Mouse (Mus musculus): ENCODE results near the gene Prpf3.
"Not testable (repeated sequence)": the region's sequence is repeated elsewhere in the genome, so short reads cannot be mapped to it uniquely, and the experiment has no call there.

Prpf3 gene

GRCm38 (mm10) chr3:95881979-95882815, 26.5 kb upstream of the Prpf3 start, which contains the start of gene Ciart:
Gene Ciart, minus strand, starts transcription at chr3:95882251.
- peak; percentile 100 for DNase-seq (ENCODE audit: extremely low read depth, low read depth)

GRCm38 (mm10) chr3:95879063-95879462, 23.4 kb upstream of the Prpf3 start:
- no peak for DNase-seq (ENCODE audit: extremely low read depth, low read depth)

- DNase-seq (ENCODE audit: extremely low read depth, low read depth): peak; percentile 67
Measured at GRCm38 (mm10) chr3:95872048-95872447, 16.4 kb upstream of the Prpf3 start.

- peak; percentile 97 for DNase-seq (ENCODE audit: extremely low read depth, low read depth)
Measured at GRCm38 (mm10) chr3:95871392-95871867, 15.7 kb upstream of the Prpf3 start, which contains the start of gene Mrps21. Gene Mrps21, minus strand, starts transcription at chr3:95871519.

- DNase-seq (ENCODE audit: extremely low read depth, low read depth): no peak
Measured at GRCm38 (mm10) chr3:95870976-95871375, 15.3 kb upstream of the Prpf3 start.

- no peak for DNase-seq (ENCODE audit: extremely low read depth, low read depth)
Measured at GRCm38 (mm10) chr3:95867408-95867807, 11.7 kb upstream of the Prpf3 start.

GRCm38 (mm10) chr3:95866071-95866470, 10.4 kb upstream of the Prpf3 start:
- no peak for DNase-seq (ENCODE audit: extremely low read depth, low read depth)

GRCm38 (mm10) chr3:95865571-95865970, 9.9 kb upstream of the Prpf3 start:
- DNase-seq (ENCODE audit: extremely low read depth, low read depth): no peak

GRCm38 (mm10) chr3:95865050-95865449, 9.4 kb upstream of the Prpf3 start:
- no peak for DNase-seq (ENCODE audit: extremely low read depth, low read depth)

- DNase-seq (ENCODE audit: extremely low read depth, low read depth): no peak
Measured at GRCm38 (mm10) chr3:95863578-95863977, 7.9 kb upstream of the Prpf3 start.

- DNase-seq (ENCODE audit: extremely low read depth, low read depth): peak; percentile 97
Measured at GRCm38 (mm10) chr3:95861796-95862195, 6.1 kb upstream of the Prpf3 start.

GRCm38 (mm10) chr3:95861216-95861615, 5.5 kb upstream of the Prpf3 start:
- DNase-seq (ENCODE audit: extremely low read depth, low read depth): no peak

GRCm38 (mm10) chr3:95860323-95860722, 4.6 kb upstream of the Prpf3 start:
- no peak for DNase-seq (ENCODE audit: extremely low read depth, low read depth)

- not testable (repeated sequence) for DNase-seq (ENCODE audit: extremely low read depth, low read depth)
Measured at GRCm38 (mm10) chr3:95858278-95858677, 2.6 kb upstream of the Prpf3 start.

GRCm38 (mm10) chr3:95857050-95857449, 1.4 kb upstream of the Prpf3 start:
- not testable (repeated sequence) for DNase-seq (ENCODE audit: extremely low read depth, low read depth)

- DNase-seq (ENCODE audit: extremely low read depth, low read depth): no peak
Measured at GRCm38 (mm10) chr3:95856115-95856514, 430 bp upstream of the Prpf3 start.

GRCm38 (mm10) chr3:95851317-95851716, 4.4 kb downstream of the Prpf3 start:
- DNase-seq (ENCODE audit: extremely low read depth, low read depth): no peak

GRCm38 (mm10) chr3:95850611-95851010, 5.1 kb downstream of the Prpf3 start:
- DNase-seq (ENCODE audit: extremely low read depth, low read depth): no peak

- DNase-seq (ENCODE audit: extremely low read depth, low read depth): no peak
Measured at GRCm38 (mm10) chr3:95842503-95843214, 13.0 kb downstream of the Prpf3 start.

- DNase-seq (ENCODE audit: extremely low read depth, low read depth): no peak
Measured at GRCm38 (mm10) chr3:95839250-95839649, 16.4 kb downstream of the Prpf3 start.

GRCm38 (mm10) chr3:95829053-95829452, 26.6 kb downstream of the Prpf3 start:
- no peak for DNase-seq (ENCODE audit: extremely low read depth, low read depth)

GRCm38 (mm10) chr3:95826275-95826674, 29.4 kb downstream of the Prpf3 start:
- no peak for DNase-seq (ENCODE audit: extremely low read depth, low read depth)

All from MEL-GATA-1-ER (cell line).